Mouse (Mus musculus) CH12.LX (cell line): Measurements from ENCODE around the gene Cfap161.

Experiments used
- CTCF ChIP-seq, 2 experiments: IDR thresholded peaks in 1 of 2; conservative IDR thresholded peaks in 1 of 2; 2 replicates each; pipeline ENCODE4 v1.5.1; 2011 to 2012; ENCODE audit warnings: low read depth in 2 of 2, low read length in 2 of 2, improper control_type of control experiment in 1 of 2, inconsistent platforms in 1 of 2, mild to moderate bottlenecking in 1 of 2, moderate library complexity in 1 of 2
- EP300 ChIP-seq: IDR thresholded peaks from 2 replicates; pipeline ENCODE4 v1.6.1; 2011; ENCODE audit warnings: low read length, improper control_type of control experiment
- POLR2A ChIP-seq: IDR thresholded peaks from 2 replicates; pipeline ENCODE4 v1.6.1; 2011; ENCODE audit warnings: low read depth, mild to moderate bottlenecking, improper control_type of control experiment, low read length
- SIN3A ChIP-seq: IDR thresholded peaks from 2 replicates; pipeline ENCODE4 v1.6.1; 2012; ENCODE audit warnings: low read length, improper control_type of control experiment, inconsistent platforms

DNA sequence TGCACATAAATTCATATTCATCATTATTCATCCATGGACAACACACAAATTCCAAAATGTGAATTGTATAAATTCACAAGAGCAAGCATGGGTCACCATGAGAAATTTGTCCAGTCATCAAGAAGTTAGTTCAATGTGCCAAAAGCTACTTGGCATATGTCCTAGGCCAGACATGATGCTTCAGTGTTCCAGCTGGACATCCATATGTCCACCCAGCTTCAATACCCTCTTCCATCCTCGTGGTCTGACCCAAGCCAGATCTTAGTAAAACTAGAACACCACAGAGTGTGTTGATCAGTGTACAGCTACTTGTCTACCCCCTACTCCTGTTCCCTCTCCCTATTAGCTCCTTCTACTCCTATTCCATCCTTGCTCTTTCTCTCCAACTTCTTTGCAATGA lies 43.6 kb downstream of the Cfap161 start:
- no peak for TF ChIP-seq EP300
- no peak for TF ChIP-seq POLR2A
- no peak for TF ChIP-seq SIN3A
- no peak for TF ChIP-seq CTCF (conservative IDR thresholded peaks at IDR 0.05 in 1 of 2, IDR thresholded peaks at IDR 0.05 in 1 of 2; ENCODE audit: low read depth in 2 of 2, low read length in 2 of 2)
